Mouse (Mus musculus) lung, adult 2 months (tissue): ENCODE measurements around the gene Tppp.

Experiments used
- CTCF ChIP-seq: fragments of 200-500 bp; IDR thresholded peaks from 2 replicates; pipeline ENCODE4 v1.5.1; 2011; ENCODE audit warnings: mild to moderate bottlenecking, low read length, control low read depth; ENCODE audit not compliant: insufficient read depth
- POLR2A ChIP-seq: fragments of 200-500 bp; IDR thresholded peaks from 2 replicates; pipeline ENCODE4 v1.6.1; 2011; ENCODE audit warnings: low read depth, mild to moderate bottlenecking, control low read depth, low read length, borderline replicate concordance; ENCODE audit errors: extremely low read depth

GRCm38 (mm10) chr13:74034756-74035155 lies 25.5 kb downstream of the Tppp start:
- TF ChIP-seq CTCF (no peak), POLR2A (no peak)
